Mouse (Mus musculus): Measurements from ENCODE around the gene Zer1. TPM values are rescaled to one million over a fixed set of nuclear protein-coding genes. Genes with fewer than 3 reads are reported as not detected.
A peak's percentile ranks its signal among the peaks of the same experiment; 100 is the strongest.
"Not testable (repeated sequence)": the region's sequence is repeated elsewhere in the genome, so short reads cannot be mapped to it uniquely, and the experiment has no call there.

Zer1 gene
- polyA plus RNA-seq, 1 experiment from 2014 or later = 13.5 TPM

GRCm38 (mm10) chr2:30144436-30144835 is 20.1 kb upstream of the Zer1 start:
- no peak overlapping the region for H3K4me3 ChIP-seq
- no peaks in the 10 kb centered on the region for H3K27me3 ChIP-seq
- H3K27ac ChIP-seq = no peak overlapping the region
- no peaks in the 10 kb centered on the region for H3K4me1 ChIP-seq
- H3K36me3 ChIP-seq = peaks cover 90% of the 10 kb centered on the region
- 93% methylated on average over 4 of the region's 4 CpGs for WGBS
- H3K4me2 ChIP-seq = no peak overlapping the region
- H3K9me3 ChIP-seq = no peaks in the 10 kb centered on the region
- no peak for ATAC-seq (ENCODE audit: insufficient number of reproducible peaks, insufficient read depth, low FRiP score, low TSS enrichment, low read depth)
- H3K9ac ChIP-seq = no peak overlapping the region

- not testable (repeated sequence) for ATAC-seq (ENCODE audit: insufficient number of reproducible peaks, insufficient read depth, low FRiP score, low TSS enrichment, low read depth); H3K9ac ChIP-seq; H3K4me3 ChIP-seq; H3K9me3 ChIP-seq; H3K4me2 ChIP-seq; H3K27me3 ChIP-seq; H3K4me1 ChIP-seq; H3K27ac ChIP-seq
- 95% methylated on average over 4 of the region's 4 CpGs for WGBS
- H3K36me3 ChIP-seq = peaks cover 88% of the 10 kb centered on the region
Observed at GRCm38 (mm10) chr2:30140021-30140420, 15.6 kb upstream of the Zer1 start.

GRCm38 (mm10) chr2:30136458-30136857 is 12.1 kb upstream of the Zer1 start:
- Histone ChIP-seq H3K36me3 (peaks cover 53% of the 10 kb centered on the region), H3K9me3 (no peaks in the 10 kb centered on the region), H3K27ac (no peak overlapping the region), H3K27me3 (no peaks in the 10 kb centered on the region), H3K4me3 (no peak overlapping the region), H3K4me2 (no peak overlapping the region), H3K9ac (no peak overlapping the region), H3K4me1 (peaks cover 22% of the 10 kb centered on the region)
- ATAC-seq (ENCODE audit: insufficient number of reproducible peaks, insufficient read depth, low FRiP score, low TSS enrichment, low read depth) = no peak
- 87% methylated on average over 10 of the region's 10 CpGs for WGBS

GRCm38 (mm10) chr2:30134928-30135620 is 10.7 kb upstream of the Zer1 start:
- H3K9ac ChIP-seq = peak overlapping the region; percentile 86
- 72% methylated on average over 10 of the region's 10 CpGs for WGBS
- no peak overlapping the region for H3K27ac ChIP-seq
- peaks cover 22% of the 10 kb centered on the region for H3K4me1 ChIP-seq
- no peaks in the 10 kb centered on the region for H3K27me3 ChIP-seq
- ATAC-seq (ENCODE audit: insufficient number of reproducible peaks, insufficient read depth, low FRiP score, low TSS enrichment, low read depth) = no peak
- H3K4me3 ChIP-seq = peak overlapping the region; percentile 93
- no peaks in the 10 kb centered on the region for H3K9me3 ChIP-seq
- H3K4me2 ChIP-seq = peak overlapping the region; percentile 94
- H3K36me3 ChIP-seq = peaks cover 39% of the 10 kb centered on the region

- 21% methylated on average over 6 of the region's 6 CpGs for WGBS
- Histone ChIP-seq H3K4me3 (peak overlapping the region; percentile 93), H3K36me3 (peaks cover 37% of the 10 kb centered on the region), H3K9ac (peak overlapping the region; percentile 86), H3K27me3 (no peaks in the 10 kb centered on the region), H3K27ac (0 out of 2 replicates have a peak overlapping the region, but pooled peaks have one; percentile 74), H3K4me1 (peaks cover 22% of the 10 kb centered on the region), H3K9me3 (no peaks in the 10 kb centered on the region), H3K4me2 (peak overlapping the region; percentile 94)
- no peak for ATAC-seq (ENCODE audit: insufficient number of reproducible peaks, insufficient read depth, low FRiP score, low TSS enrichment, low read depth)
Observed at GRCm38 (mm10) chr2:30134378-30134711, 10.0 kb upstream of the Zer1 start.

- Histone ChIP-seq H3K9me3 (no peaks in the 10 kb centered on the region), H3K4me2 (peak within 1 kb of the TSS; percentile 94), H3K36me3 (peaks cover 33% of the 10 kb centered on the region), H3K27ac (peak within 1 kb of the TSS; percentile 74), H3K4me3 (peak within 1 kb of the TSS; percentile 93), H3K4me1 (peaks cover 22% of the 10 kb centered on the region), H3K27me3 (no peaks in the 10 kb centered on the region), H3K9ac (peak within 1 kb of the TSS; percentile 86)
- peak; percentile 90 for ATAC-seq (ENCODE audit: insufficient number of reproducible peaks, insufficient read depth, low FRiP score, low TSS enrichment, low read depth)
- under 1% methylated on average over 46 of the region's 46 CpGs for WGBS
Observed at GRCm38 (mm10) chr2:30133613-30134377, 9.4 kb upstream of the Zer1 start, which contains the start of gene Tbc1d13. Gene Tbc1d13 (plus strand): TSS chr2:30133746.

GRCm38 (mm10) chr2:30132801-30133612 is 8.6 kb upstream of the Zer1 start:
- H3K4me3 ChIP-seq = peak overlapping the region; percentile 93
- H3K27me3 ChIP-seq = no peaks in the 10 kb centered on the region
- 13% methylated on average over 16 of the region's 16 CpGs for WGBS
- H3K36me3 ChIP-seq = peaks cover 27% of the 10 kb centered on the region
- peak overlapping the region; percentile 86 for H3K9ac ChIP-seq
- H3K27ac ChIP-seq = peak overlapping the region; percentile 74
- ATAC-seq (ENCODE audit: insufficient number of reproducible peaks, insufficient read depth, low FRiP score, low TSS enrichment, low read depth) = no peak
- H3K4me2 ChIP-seq = peak overlapping the region; percentile 94
- H3K4me1 ChIP-seq = peaks cover 22% of the 10 kb centered on the region
- no peaks in the 10 kb centered on the region for H3K9me3 ChIP-seq

GRCm38 (mm10) chr2:30131240-30131639 is 6.9 kb upstream of the Zer1 start:
- not testable (repeated sequence) for H3K9me3 ChIP-seq; H3K9ac ChIP-seq; H3K27ac ChIP-seq; H3K27me3 ChIP-seq; H3K4me3 ChIP-seq; H3K4me2 ChIP-seq; ATAC-seq (ENCODE audit: insufficient number of reproducible peaks, insufficient read depth, low FRiP score, low TSS enrichment, low read depth)
- H3K36me3 ChIP-seq = peaks cover 11% of the 10 kb centered on the region
- peaks cover 22% of the 10 kb centered on the region for H3K4me1 ChIP-seq
- 61% methylated on average over 5 of the region's 5 CpGs for WGBS

GRCm38 (mm10) chr2:30130156-30130555 is 5.8 kb upstream of the Zer1 start:
- peaks cover 22% of the 10 kb centered on the region for H3K4me1 ChIP-seq
- no peak for ATAC-seq (ENCODE audit: insufficient number of reproducible peaks, insufficient read depth, low FRiP score, low TSS enrichment, low read depth)
- H3K36me3 ChIP-seq = peaks cover 1% of the 10 kb centered on the region
- no peak overlapping the region for H3K4me2 ChIP-seq
- no peak overlapping the region for H3K27ac ChIP-seq
- H3K4me3 ChIP-seq = no peak overlapping the region
- no peaks in the 10 kb centered on the region for H3K9me3 ChIP-seq
- H3K9ac ChIP-seq = no peak overlapping the region
- 84% methylated on average over 4 of the region's 4 CpGs for WGBS
- H3K27me3 ChIP-seq = no peaks in the 10 kb centered on the region

- H3K9ac ChIP-seq = no peak overlapping the region
- no peak overlapping the region for H3K4me2 ChIP-seq
- ATAC-seq (ENCODE audit: insufficient number of reproducible peaks, insufficient read depth, low FRiP score, low TSS enrichment, low read depth) = no peak
- no peaks in the 10 kb centered on the region for H3K9me3 ChIP-seq
- WGBS = 30% methylated on average over 2 of the region's 2 CpGs
- no peaks in the 10 kb centered on the region for H3K36me3 ChIP-seq
- H3K27ac ChIP-seq = no peak overlapping the region
- peaks cover 16% of the 10 kb centered on the region for H3K4me1 ChIP-seq
- no peak overlapping the region for H3K4me3 ChIP-seq
- no peaks in the 10 kb centered on the region for H3K27me3 ChIP-seq
Observed at GRCm38 (mm10) chr2:30128789-30129188, 4.4 kb upstream of the Zer1 start.

GRCm38 (mm10) chr2:30123729-30124471 is 485 bp downstream of the Zer1 start:
- H3K27ac ChIP-seq = peak overlapping the region; percentile 94
- WGBS = 2% methylated on average over 44 of the region's 44 CpGs
- no peaks in the 10 kb centered on the region for H3K9me3 ChIP-seq
- H3K4me3 ChIP-seq = peak overlapping the region; percentile 78
- H3K9ac ChIP-seq = peak overlapping the region; percentile 90
- peak; percentile 56 for ATAC-seq (ENCODE audit: insufficient number of reproducible peaks, insufficient read depth, low FRiP score, low TSS enrichment, low read depth)
- H3K36me3 ChIP-seq = peaks cover 15% of the 10 kb centered on the region
- peaks cover 24% of the 10 kb centered on the region for H3K4me1 ChIP-seq
- H3K27me3 ChIP-seq = no peaks in the 10 kb centered on the region
- H3K4me2 ChIP-seq = peak overlapping the region; percentile 91

Measured in embryonic facial prominence, embryonic 13.5 days (tissue).